Mouse (Mus musculus): Measurements from ENCODE around the gene Myo9a. TPM values are rescaled to one million over a fixed set of nuclear protein-coding genes. Genes with fewer than 3 reads are reported as not detected.

Myo9a gene
- polyA plus RNA-seq (2011; ENCODE audit: insufficient read depth, insufficient read length, low read depth, missing spikeins): 17.6 and 24.5 TPM in 2 replicates

GRCm38 (mm10) chr9:59750267-59751065, at the start of gene Myo9a, which contains the start of gene Senp8:
Gene Myo9a, plus strand, starts transcription at chr9:59750896.
Gene Senp8, minus strand, starts transcription at chr9:59750710.
- Histone ChIP-seq H3K9me3 (replicated peaks; ENCODE audit: control insufficient read depth, insufficient read depth, low read length, poor library complexity, severe bottlenecking) (no peaks in the 10 kb centered on the region), H3K9ac (ENCODE audit: low read depth, poor library complexity, severe bottlenecking) (peak within 1 kb of the TSS; percentile 82), H3K4me3 (ENCODE audit: low read depth, low read length) (peak within 1 kb of the TSS; percentile 98), H3K4me1 (ENCODE audit: control insufficient read depth, insufficient read depth, low read length) (peaks cover 2% of the 10 kb centered on the region), H3K36me3 (ENCODE audit: control insufficient read depth, insufficient read depth, low read length, poor library complexity, severe bottlenecking) (no peaks in the 10 kb centered on the region), H3K27me3 (ENCODE audit: control insufficient read depth, insufficient read depth, low read length, poor library complexity, severe bottlenecking) (no peaks in the 10 kb centered on the region), H3K27ac (ENCODE audit: insufficient read depth, low read length) (peak within 1 kb of the TSS; percentile 73)
- TF ChIP-seq CTCF (IDR thresholded peaks at IDR 0.05; ENCODE audit: low read depth, low read length) (no peak), POLR2A (IDR thresholded peaks at IDR 0.05; ENCODE audit: insufficient read depth, low read length) (peak; percentile 88)

GRCm38 (mm10) chr9:59701094-59701493, 49.6 kb upstream of the Myo9a start:
- Histone ChIP-seq H3K27me3 (ENCODE audit: control insufficient read depth, insufficient read depth, low read length, poor library complexity, severe bottlenecking) (no peaks in the 10 kb centered on the region), H3K27ac (ENCODE audit: insufficient read depth, low read length) (no peak overlapping the region), H3K4me1 (ENCODE audit: control insufficient read depth, insufficient read depth, low read length) (no peaks in the 10 kb centered on the region), H3K4me3 (ENCODE audit: low read depth, low read length) (no peak overlapping the region), H3K9ac (ENCODE audit: low read depth, poor library complexity, severe bottlenecking) (no peak overlapping the region), H3K9me3 (replicated peaks; ENCODE audit: control insufficient read depth, insufficient read depth, low read length, poor library complexity, severe bottlenecking) (no peaks in the 10 kb centered on the region), H3K36me3 (ENCODE audit: control insufficient read depth, insufficient read depth, low read length, poor library complexity, severe bottlenecking) (no peaks in the 10 kb centered on the region)
- TF ChIP-seq CTCF (IDR thresholded peaks at IDR 0.05; ENCODE audit: low read depth, low read length): no peak
- no peak for TF ChIP-seq POLR2A (IDR thresholded peaks at IDR 0.05; ENCODE audit: insufficient read depth, low read length)
- TF ChIP-seq EP300 (IDR thresholded peaks at IDR 0.05; ENCODE audit: insufficient read depth, low read depth, low read length): no peak

DNA sequence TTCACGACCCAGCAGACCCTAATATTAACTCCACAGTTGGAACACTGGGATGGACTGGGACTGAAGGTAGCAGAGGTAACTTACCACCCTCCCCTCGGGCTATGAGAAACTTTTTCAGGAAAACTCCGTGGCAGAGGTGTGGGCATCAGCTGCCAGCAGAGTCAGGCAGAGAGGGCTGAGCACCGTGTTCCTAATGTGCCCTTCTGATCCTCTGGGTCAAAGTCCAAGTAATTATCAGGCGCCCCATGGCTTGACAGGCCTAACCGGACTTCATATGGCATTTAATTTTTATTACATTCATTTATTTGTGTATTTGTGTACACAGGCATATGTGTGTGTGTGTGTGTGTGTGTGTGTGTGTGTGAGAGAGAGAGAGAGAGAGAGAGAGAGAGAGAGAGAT, 47.6 kb upstream of the Myo9a start:
- no peaks in the 10 kb centered on the region for H3K36me3 ChIP-seq (ENCODE audit: control insufficient read depth, insufficient read depth, low read length, poor library complexity, severe bottlenecking)
- no peaks in the 10 kb centered on the region for H3K27me3 ChIP-seq (ENCODE audit: control insufficient read depth, insufficient read depth, low read length, poor library complexity, severe bottlenecking)
- peaks cover 4% of the 10 kb centered on the region for H3K4me1 ChIP-seq (ENCODE audit: control insufficient read depth, insufficient read depth, low read length)
- no peaks in the 10 kb centered on the region for H3K9me3 ChIP-seq (replicated peaks; ENCODE audit: control insufficient read depth, insufficient read depth, low read length, poor library complexity, severe bottlenecking)
- H3K9ac ChIP-seq (ENCODE audit: low read depth, poor library complexity, severe bottlenecking): no peak overlapping the region
- H3K27ac ChIP-seq (ENCODE audit: insufficient read depth, low read length): no peak overlapping the region
- H3K4me3 ChIP-seq (ENCODE audit: low read depth, low read length): no peak overlapping the region
- TF ChIP-seq CTCF (IDR thresholded peaks at IDR 0.05; ENCODE audit: low read depth, low read length) (no peak), EP300 (IDR thresholded peaks at IDR 0.05; ENCODE audit: insufficient read depth, low read depth, low read length) (no peak), POLR2A (IDR thresholded peaks at IDR 0.05; ENCODE audit: insufficient read depth, low read length) (no peak)

- Histone ChIP-seq H3K4me1 (ENCODE audit: control insufficient read depth, insufficient read depth, low read length) (peaks cover 4% of the 10 kb centered on the region), H3K4me3 (ENCODE audit: low read depth, low read length) (no peak overlapping the region), H3K27ac (ENCODE audit: insufficient read depth, low read length) (peak overlapping the region; percentile 57; the same call in 1 of the 2 replicates), H3K27me3 (ENCODE audit: control insufficient read depth, insufficient read depth, low read length, poor library complexity, severe bottlenecking) (no peaks in the 10 kb centered on the region), H3K9ac (ENCODE audit: low read depth, poor library complexity, severe bottlenecking) (no peak overlapping the region), H3K36me3 (ENCODE audit: control insufficient read depth, insufficient read depth, low read length, poor library complexity, severe bottlenecking) (no peaks in the 10 kb centered on the region), H3K9me3 (replicated peaks; ENCODE audit: control insufficient read depth, insufficient read depth, low read length, poor library complexity, severe bottlenecking) (no peaks in the 10 kb centered on the region)
- TF ChIP-seq POLR2A (IDR thresholded peaks at IDR 0.05; ENCODE audit: insufficient read depth, low read length) (no peak), EP300 (IDR thresholded peaks at IDR 0.05; ENCODE audit: insufficient read depth, low read depth, low read length) (no peak), CTCF (IDR thresholded peaks at IDR 0.05; ENCODE audit: low read depth, low read length) (no peak)
Measured at GRCm38 (mm10) chr9:59706850-59707825, 43.6 kb upstream of the Myo9a start.

DNA sequence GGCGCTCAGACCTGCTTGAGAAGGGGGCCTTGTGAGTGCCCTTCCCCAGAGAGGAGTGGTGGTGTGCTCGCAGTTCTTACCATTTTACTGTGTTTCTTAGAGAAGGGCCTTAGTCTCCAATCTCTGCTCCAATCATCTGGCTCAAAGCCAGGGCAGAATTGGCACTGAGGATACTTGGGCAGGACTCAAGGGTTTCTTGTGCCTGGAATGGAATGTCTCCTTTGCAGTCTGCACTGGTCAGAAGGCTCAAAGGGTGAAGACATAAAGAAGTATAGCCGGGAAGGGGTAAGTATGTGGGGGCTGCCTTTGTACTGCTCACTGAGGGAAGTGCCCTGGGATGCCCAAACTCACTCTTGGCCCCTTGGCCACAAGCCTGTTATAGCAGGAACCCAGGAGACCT, 41.5 kb upstream of the Myo9a start:
- no peak for TF ChIP-seq CTCF (IDR thresholded peaks at IDR 0.05; ENCODE audit: low read depth, low read length)
- no peak for TF ChIP-seq POLR2A (IDR thresholded peaks at IDR 0.05; ENCODE audit: insufficient read depth, low read length)
- TF ChIP-seq EP300 (IDR thresholded peaks at IDR 0.05; ENCODE audit: insufficient read depth, low read depth, low read length): no peak
- H3K27ac ChIP-seq (ENCODE audit: insufficient read depth, low read length): no peak overlapping the region
- H3K9ac ChIP-seq (ENCODE audit: low read depth, poor library complexity, severe bottlenecking): no peak overlapping the region
- no peaks in the 10 kb centered on the region for H3K27me3 ChIP-seq (ENCODE audit: control insufficient read depth, insufficient read depth, low read length, poor library complexity, severe bottlenecking)
- no peaks in the 10 kb centered on the region for H3K36me3 ChIP-seq (ENCODE audit: control insufficient read depth, insufficient read depth, low read length, poor library complexity, severe bottlenecking)
- peaks cover 4% of the 10 kb centered on the region for H3K4me1 ChIP-seq (ENCODE audit: control insufficient read depth, insufficient read depth, low read length)
- no peaks in the 10 kb centered on the region for H3K9me3 ChIP-seq (replicated peaks; ENCODE audit: control insufficient read depth, insufficient read depth, low read length, poor library complexity, severe bottlenecking)
- no peak overlapping the region for H3K4me3 ChIP-seq (ENCODE audit: low read depth, low read length)
